Mouse (Mus musculus) erythroblast, embryonic 14.5 days (primary cell): ENCODE data around the gene Ralgapa1. TPM values are rescaled to one million over a fixed set of nuclear protein-coding genes. Genes with fewer than 3 reads are reported as not detected.

Experiments
- H3K27me3 ChIP-seq: 2 replicates; pipeline ENCODE4 v1.6.1; 2012; ENCODE audit warnings: inconsistent platforms; ENCODE audit not compliant: control insufficient read depth
- H3K36me3 ChIP-seq: 2 replicates; pipeline ENCODE4 v1.6.1; 2012; ENCODE audit warnings: mild to moderate bottlenecking, inconsistent platforms; ENCODE audit not compliant: control insufficient read depth
- H3K4me1 ChIP-seq: 2 replicates; pipeline ENCODE4 v1.6.1; 2012; ENCODE audit warnings: inconsistent platforms; ENCODE audit not compliant: control insufficient read depth
- H3K4me3 ChIP-seq: replicated peaks from 2 replicates; pipeline ENCODE3; 2012; ENCODE audit warnings: moderate library complexity, mild to moderate bottlenecking, inconsistent platforms
- H3K9me3 ChIP-seq: 2 replicates; pipeline ENCODE4 v1.6.1; 2012; ENCODE audit warnings: low read length, inconsistent platforms, mixed read lengths; ENCODE audit not compliant: control insufficient read depth
- GATA1 ChIP-seq: IDR thresholded peaks from 2 replicates; pipeline ENCODE4 v1.6.1; 2012; ENCODE audit warnings: low read length, inconsistent platforms, mixed read lengths
- TAL1 ChIP-seq: IDR thresholded peaks from 3 replicates; pipeline ENCODE4 v1.6.1; 2012; ENCODE audit warnings: low read length, inconsistent platforms, mixed read lengths
- polyA plus RNA-seq: library from polyadenylated mRNA; stranded (reverse); fragments of >175 nt; gene quantifications from 2 replicates; pipeline ENCODE4 v1.2.3, GENCODE M21; 2012

Ralgapa1 gene
- polyA plus RNA-seq: 0.83 and 1.7 TPM in 2 replicates

DNA sequence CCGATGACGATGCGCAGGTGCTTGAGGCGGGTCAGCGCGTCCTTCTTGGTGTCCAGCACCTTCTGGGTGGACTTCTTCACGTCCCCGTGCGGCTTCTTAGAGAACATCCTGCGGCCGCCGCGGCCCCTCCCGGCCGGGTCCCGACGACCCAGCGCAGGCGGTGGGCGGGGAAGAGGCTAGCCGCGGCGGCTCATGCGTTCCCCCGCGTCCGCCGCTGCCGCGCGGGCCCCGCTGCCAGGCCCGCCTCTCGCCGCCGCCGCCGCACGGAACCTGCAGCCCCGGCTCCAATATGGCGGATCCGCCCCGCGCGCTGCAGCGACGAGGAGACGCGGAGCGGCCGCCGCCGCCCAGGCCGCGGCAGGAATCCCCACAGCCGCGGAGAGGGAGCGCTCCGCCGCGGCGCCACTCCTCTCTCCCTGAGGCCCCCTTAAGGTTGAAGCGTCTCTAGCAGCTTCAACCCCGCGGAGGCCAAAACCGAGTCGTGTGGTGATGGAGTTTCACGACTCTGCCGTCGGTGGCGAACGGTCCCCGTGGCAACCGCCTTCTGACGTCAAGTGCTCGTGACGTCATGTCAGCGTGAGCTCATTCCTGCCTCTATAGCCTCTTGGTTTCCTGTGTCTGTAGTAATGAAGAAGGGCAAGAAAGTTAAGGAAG is at the start of gene Ralgapa1:
Ralgapa1 (minus strand) TSS at position 507 of the 654 bp plus-strand sequence.
- peaks cover 3% of the 10 kb centered on the region for H3K9me3 ChIP-seq
- H3K27me3 ChIP-seq: no peaks in the 10 kb centered on the region
- H3K36me3 ChIP-seq: no peaks in the 10 kb centered on the region
- TF ChIP-seq TAL1: no peak
- no peak for TF ChIP-seq GATA1
- peaks cover 21% of the 10 kb centered on the region for H3K4me1 ChIP-seq
- peak within 1 kb of the TSS; percentile 96 for H3K4me3 ChIP-seq

DNA sequence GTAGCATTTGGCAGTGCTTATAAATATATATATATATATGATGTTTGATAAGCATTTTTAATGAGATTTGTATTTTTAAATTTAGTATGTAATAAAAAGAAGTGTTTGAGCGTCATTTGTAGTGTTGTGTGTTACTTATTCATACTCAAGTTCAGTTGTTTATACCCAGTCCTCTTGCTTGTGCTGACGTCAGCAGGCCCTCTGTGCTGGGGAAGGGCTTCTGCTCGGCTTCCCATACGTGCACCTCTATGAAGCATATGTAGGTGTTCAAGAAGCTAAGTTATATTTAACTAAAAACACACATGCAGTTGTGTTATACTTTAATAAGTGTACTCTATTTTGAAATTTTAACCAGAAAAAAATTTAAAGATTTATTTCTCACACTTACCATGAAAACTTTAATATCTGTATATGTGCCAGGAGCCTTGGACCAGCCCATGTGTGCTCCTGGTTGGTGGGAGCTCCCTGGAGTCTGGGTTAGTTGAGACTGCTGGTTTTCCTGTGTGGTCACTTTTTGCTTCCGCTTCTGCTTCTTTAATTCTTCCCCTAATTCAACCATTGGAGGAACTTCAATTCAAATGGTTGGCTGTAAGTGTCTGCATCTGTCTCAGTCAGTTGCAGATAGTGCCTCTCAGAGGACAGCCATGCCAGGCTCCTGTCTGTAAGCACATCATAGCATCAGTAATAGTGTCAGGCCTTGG is 48.8 kb upstream of the Ralgapa1 start:
- peaks cover 4% of the 10 kb centered on the region for H3K4me1 ChIP-seq
- H3K4me3 ChIP-seq: no peak overlapping the region
- TF ChIP-seq GATA1 (no peak), TAL1 (no peak)
- H3K9me3 ChIP-seq: peaks cover 7% of the 10 kb centered on the region; the same call in 1 of the 2 replicates
- H3K36me3 ChIP-seq: peaks cover 59% of the 10 kb centered on the region
- H3K27me3 ChIP-seq: no peaks in the 10 kb centered on the region

DNA sequence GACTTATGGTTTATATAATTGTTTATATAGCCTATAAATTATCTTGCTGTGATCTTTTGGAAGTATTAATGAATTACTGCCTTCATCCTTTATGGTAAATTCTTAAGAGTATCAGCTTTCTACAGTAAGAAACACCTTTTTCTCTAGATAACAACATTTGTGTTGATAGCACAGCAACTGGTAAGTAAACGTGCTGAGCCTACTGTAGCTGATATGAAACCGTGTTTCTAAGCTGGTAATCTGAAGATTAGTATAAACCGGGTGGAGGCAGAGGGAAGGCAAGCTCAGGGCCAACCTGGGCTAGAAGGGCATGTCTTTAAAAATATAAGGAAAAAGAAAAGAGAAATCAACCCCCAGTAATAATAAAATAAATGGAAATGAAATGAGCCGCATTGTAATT is 46.8 kb upstream of the Ralgapa1 start:
- peaks cover 4% of the 10 kb centered on the region for H3K4me1 ChIP-seq
- TF ChIP-seq TAL1 (no peak), GATA1 (no peak)
- peaks cover 7% of the 10 kb centered on the region; the same call in 1 of the 2 replicates for H3K9me3 ChIP-seq
- no peak overlapping the region for H3K4me3 ChIP-seq
- no peaks in the 10 kb centered on the region for H3K27me3 ChIP-seq
- peaks cover 70% of the 10 kb centered on the region for H3K36me3 ChIP-seq

DNA sequence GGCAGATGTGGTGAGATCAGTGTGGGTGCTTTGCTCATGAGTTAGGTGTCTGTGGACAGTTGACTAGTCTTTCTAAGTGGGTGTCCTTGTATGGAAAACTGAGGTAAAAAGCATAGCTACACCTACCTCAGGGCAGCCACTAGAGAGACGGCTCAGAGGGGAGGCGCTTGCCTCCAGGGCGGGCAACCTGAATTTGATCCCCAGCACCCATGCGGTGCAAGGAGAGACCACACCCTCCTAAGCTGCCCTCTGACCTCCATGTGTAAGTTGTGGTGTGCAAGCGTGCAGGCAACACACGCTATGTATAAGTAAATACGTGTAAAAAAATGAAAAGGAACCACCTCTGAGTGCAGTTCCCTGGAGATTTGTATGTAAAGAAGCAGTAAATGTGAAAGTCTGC is 39.7 kb upstream of the Ralgapa1 start:
- H3K9me3 ChIP-seq: peaks cover 10% of the 10 kb centered on the region
- no peak for TF ChIP-seq GATA1
- no peak for TF ChIP-seq TAL1
- no peak overlapping the region for H3K4me3 ChIP-seq
- peaks cover 73% of the 10 kb centered on the region for H3K36me3 ChIP-seq
- H3K27me3 ChIP-seq: no peaks in the 10 kb centered on the region
- peaks cover 30% of the 10 kb centered on the region for H3K4me1 ChIP-seq

DNA sequence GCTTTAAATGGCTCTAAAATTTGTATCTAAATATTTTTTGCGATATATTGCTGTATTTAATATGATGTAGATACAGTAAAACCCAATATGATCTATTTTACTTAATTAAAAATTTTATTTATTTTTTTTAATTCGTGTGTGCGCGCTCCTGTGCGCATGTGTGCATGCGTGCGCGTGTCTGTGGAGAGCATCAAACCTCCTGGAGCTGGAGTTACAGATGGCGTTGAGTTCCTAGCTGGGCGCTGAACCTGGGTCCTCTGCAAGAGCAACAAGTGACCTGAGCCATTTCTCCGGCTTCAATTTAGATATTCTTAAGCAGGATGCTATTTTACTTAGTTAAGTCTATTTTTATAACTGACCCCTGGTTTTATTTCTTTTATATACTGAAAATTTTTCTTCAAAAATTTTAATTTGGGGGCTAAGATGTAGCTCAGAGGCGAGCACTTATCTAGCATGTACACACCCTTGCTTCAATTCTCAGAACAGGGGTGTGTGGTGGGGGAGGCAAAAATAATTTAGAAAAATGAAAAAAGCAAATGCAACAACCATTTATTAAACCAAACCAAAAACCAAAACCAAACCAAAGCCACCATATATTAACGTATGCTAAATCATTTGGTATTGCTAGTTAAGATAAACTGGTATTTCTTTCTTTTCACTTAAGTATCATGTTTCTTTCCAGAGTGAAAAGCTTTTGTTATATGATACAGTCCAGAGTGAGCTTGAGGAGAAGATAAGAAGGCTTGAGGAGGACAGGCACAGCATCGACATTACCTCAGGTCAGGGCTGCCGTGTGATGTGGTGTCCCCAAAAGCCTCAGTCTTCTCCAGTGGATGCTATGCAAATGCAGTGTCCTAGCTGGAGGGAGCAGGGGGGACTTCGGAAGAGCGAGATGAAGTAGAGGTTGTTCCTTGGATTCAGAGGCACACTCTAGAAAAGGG is 38.7 kb upstream of the Ralgapa1 start:
- TF ChIP-seq GATA1 (no peak), TAL1 (no peak)
- peaks cover 30% of the 10 kb centered on the region for H3K4me1 ChIP-seq
- H3K4me3 ChIP-seq: no peak overlapping the region
- no peaks in the 10 kb centered on the region for H3K27me3 ChIP-seq
- H3K36me3 ChIP-seq: peaks cover 72% of the 10 kb centered on the region
- H3K9me3 ChIP-seq: peaks cover 10% of the 10 kb centered on the region

DNA sequence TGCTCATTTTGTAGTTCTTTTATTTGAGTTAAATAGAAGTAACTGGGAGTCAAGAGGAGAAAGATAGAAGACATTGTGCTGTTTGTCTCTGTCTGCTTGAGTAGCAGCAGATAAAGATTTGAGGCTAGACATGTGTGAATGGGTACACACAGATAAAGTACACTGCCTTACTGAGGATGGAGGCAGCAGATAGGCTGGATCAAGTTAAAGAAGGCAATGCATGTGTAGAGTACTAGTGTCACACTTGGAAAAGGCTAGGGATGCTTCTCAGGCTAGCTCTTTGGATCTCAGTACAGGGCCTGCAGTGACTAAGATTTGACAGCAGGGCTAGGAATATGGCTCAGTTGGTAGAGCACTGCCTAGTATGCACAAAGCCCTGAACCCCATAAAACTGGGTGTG is 29.7 kb upstream of the Ralgapa1 start:
- no peaks in the 10 kb centered on the region for H3K27me3 ChIP-seq
- peaks cover 9% of the 10 kb centered on the region for H3K9me3 ChIP-seq
- peaks cover 72% of the 10 kb centered on the region for H3K36me3 ChIP-seq
- TF ChIP-seq GATA1 (no peak), TAL1 (peak; percentile 31; the same call in 1 of the 3 replicates)
- H3K4me3 ChIP-seq: no peak overlapping the region
- H3K4me1 ChIP-seq: peaks cover 28% of the 10 kb centered on the region

DNA sequence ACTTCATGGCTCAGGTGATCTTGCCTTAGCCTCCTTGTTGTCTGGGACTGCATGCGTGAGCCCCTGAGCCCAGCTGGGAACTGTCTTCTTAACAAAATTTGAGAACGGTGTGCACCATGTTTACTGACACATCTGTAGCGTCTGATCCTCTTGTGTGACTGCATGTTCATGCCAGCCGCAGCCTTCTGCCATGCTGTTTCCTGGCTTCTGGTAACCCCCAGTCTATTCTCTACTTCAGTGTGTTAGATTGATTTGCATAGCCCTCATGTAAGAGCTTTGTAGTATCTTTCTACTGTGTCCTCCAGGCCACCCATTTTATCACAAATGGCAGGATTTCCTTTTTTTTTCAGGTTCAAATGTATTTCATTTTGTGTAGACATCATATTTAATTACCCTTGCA is 26.9 kb upstream of the Ralgapa1 start:
- H3K4me1 ChIP-seq: peaks cover 25% of the 10 kb centered on the region
- peaks cover 8% of the 10 kb centered on the region for H3K9me3 ChIP-seq
- H3K36me3 ChIP-seq: peaks cover 69% of the 10 kb centered on the region
- TF ChIP-seq GATA1 (no peak), TAL1 (no peak)
- no peak overlapping the region for H3K4me3 ChIP-seq
- no peaks in the 10 kb centered on the region for H3K27me3 ChIP-seq

DNA sequence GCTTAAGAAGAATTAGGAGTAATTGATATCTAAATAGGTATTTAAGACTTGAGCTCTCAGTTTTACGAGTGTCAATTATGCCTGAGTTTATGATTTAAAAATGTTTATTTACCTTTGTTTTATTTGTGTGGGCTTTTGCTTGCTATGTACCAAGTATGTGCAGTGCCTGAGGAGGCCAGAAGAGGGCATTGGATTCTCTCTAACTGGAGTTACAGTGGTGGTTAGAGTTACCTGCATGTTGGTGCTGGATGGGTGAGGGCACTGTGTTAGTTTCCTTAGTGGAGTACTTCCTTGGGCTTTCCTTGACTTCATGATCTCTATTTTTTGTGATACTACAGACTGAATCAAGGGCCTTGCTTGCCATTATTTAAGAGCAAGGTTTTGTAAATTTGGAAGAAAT is 25.8 kb upstream of the Ralgapa1 start:
- H3K9me3 ChIP-seq: peaks cover 8% of the 10 kb centered on the region
- H3K4me1 ChIP-seq: peaks cover 20% of the 10 kb centered on the region
- no peaks in the 10 kb centered on the region for H3K27me3 ChIP-seq
- no peak overlapping the region for H3K4me3 ChIP-seq
- H3K36me3 ChIP-seq: peaks cover 71% of the 10 kb centered on the region
- TF ChIP-seq GATA1 (no peak), TAL1 (no peak)
